Mouse (Mus musculus) bone marrow, adult 2 months (tissue): Measurements from ENCODE around the gene Olfr291.

ENCODE experiments used
- CTCF ChIP-seq: fragments of 200-500 bp; IDR thresholded peaks from 2 replicates; pipeline ENCODE4 v1.5.1; 2011; ENCODE audit warnings: low read length, control low read depth; ENCODE audit not compliant: control insufficient read depth, insufficient read depth
- POLR2A ChIP-seq: fragments of 200-500 bp; IDR thresholded peaks from 2 replicates; pipeline ENCODE4 v1.6.1; 2011; ENCODE audit warnings: low read depth, mild to moderate bottlenecking, control low read depth, low read length, borderline replicate concordance; ENCODE audit not compliant: control insufficient read depth

DNA sequence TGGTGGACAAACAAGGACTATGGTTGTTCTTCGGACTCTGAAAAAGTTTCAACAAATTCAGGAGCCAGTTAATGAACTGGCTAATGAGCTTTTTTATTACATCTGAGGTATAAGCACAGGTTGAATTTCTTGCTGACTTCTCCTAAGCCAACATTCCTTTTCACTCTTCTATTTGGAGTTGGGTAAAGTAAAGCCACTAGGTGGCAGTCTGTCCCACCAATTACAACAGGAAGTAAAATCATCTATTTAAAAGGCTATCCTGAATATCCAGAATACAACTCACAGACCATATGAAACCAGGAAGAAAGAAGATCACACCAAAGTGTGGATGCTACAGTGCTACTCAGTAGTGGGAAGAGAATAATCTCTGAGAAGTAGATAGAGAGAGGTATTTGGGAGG is 48.1 kb upstream of the Olfr291 start:
- TF ChIP-seq POLR2A (no peak), CTCF (no peak)
